Mouse (Mus musculus): ENCODE measurements at regions not wholly inside any gene's neighbourhood (a gene's known extent, or its start where the extent isn't known, plus 50 kb on each side); places are given as distances from the start of the nearest gene placed in this dataset.
A peak's percentile ranks its signal among the peaks of the same experiment; 100 is the strongest.

DNA sequence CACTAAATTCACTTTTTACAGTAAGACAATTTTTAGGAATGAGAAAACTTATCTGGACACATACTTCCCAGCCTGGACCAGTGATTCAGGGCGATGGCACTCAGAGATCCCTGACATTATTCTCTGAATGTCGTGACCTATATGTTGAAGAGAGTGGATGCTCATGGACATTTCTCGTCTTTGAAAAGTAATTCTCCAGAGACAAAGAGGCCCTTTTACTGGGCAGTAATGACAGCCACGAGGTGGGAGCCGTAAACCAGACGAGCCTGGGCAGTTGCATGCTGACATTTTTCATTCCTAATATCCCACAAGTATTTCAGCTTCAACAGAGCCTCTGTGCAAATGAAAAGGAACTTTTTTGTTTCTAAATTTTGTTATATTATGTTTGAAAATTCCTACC is 1041.3 kb downstream of the Slc22a22 start:
- DNase-seq (ENCODE audit: low read depth, low spot score) = no peak

DNA sequence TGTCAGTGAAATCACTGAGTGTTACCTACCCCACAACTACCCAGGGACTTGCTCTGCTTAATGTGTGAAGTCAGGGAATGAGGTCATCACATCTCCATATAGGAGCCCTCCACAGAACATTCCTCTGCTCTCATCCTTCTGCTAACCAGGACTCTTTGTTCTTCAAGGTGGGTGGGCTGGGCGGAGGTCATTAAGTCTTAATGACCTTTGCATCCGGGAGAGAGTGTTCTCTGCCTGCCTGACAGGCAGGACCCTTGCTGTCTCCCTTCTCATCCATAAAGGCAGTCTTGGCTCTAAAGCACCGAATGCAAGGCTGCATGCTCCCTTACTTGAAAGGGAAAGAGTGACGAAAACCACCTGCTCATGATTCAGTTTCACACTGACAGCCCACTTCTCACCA is 1051.4 kb downstream of the Slc22a22 start:
- no peak for DNase-seq (ENCODE audit: low read depth, low spot score)

DNA sequence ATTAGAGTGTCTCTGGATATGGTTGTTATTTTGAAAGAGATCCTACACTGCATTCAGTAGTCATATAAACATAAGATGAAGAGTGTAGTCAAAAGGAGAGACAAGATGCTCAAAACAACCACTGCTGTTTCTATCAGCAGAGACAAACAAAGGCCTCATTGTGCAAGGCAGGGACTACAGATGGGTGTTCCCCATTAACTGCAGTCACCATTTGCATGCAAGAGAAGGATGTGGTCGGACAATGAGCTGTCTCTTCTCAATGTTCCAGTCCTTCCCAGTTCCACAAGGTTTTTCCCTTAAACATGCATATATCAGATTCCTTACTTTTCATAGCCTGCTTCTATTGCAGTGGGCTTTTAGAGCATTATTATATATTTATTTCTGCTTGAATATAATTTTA is 1056.7 kb downstream of the Slc22a22 start:
- DNase-seq (ENCODE audit: low read depth, low spot score) = no peak

DNA sequence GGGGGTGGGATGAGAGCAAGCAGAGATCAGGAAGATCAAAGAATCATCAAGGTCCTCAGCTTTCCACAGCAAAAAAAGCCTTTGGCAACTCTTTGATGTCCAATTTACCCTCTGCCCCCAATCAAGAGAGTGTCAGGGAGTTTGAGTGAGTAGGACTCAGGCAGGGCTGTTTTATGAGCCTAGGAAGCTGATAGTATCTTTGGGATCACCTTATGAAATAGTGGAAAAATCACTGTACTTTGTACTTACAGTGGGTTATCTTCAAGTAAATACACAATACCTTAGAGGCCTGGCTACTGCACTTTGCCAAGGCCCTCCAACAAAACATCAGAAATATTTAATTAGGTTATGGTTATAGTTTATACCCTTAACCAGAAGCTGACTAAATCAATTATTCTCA is 1085.4 kb downstream of the Slc22a22 start:
- no peak for DNase-seq (ENCODE audit: low read depth, low spot score)

DNA sequence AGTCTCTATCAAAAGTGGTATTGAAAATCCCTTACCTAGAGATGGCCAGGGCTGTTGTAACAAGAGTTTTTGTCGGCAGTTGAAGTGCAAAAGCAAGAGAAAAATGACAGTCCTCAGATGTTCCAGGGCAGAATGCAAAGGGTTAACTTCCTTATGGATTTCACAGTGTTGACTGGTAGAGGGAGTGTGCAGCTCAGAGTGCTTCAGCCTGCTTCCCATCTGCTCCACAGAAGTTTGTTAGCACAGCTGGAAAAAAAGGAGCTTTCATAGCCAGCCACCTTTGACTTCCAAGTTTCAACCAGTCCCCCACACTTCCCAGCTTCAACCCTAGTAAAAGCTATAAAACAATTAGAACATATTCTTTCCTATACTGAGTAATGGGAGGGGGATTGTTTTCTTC is 1098.9 kb downstream of the Slc22a22 start:
- no peak for DNase-seq (ENCODE audit: low read depth, low spot score)

DNA sequence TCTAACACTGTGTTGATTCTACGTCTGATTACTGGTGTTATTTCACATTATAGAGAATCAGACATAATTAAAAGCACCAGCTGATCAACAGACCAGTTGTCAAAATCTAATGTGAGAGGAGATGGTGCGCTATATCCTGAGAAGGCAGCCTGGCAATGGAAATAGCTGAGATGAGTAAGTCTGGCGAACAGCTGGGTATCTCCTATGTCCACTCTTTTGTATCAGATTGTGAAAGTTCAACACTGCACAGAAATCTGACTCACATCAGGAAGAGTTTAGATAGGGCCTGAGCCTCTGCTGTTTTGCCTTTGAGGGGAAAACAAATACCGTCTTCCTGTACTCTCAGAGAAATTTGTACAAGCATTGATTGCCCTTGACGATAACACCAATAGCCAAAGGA is 1126.5 kb downstream of the Slc22a22 start:
- DNase-seq (ENCODE audit: low read depth, low spot score) = no peak

DNA sequence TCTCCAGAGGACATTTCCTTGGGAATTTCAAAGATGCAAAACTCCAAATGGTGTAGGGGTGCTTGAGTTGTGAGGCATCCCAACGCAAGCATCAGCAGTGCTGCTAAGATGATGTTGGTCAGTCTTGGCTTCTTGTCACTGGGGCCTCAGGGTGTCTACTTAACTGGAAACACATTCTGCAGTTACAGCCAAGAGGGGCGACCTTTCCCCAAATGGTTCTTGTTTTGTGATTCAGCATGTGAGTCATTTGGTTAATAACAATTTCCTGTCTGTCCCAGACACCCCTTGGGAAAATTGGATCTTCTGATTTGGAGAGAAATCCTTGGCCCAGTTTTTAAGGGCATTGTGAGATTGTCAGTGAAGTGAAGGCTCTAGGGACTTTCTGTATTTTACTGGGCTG is 1131.3 kb downstream of the Slc22a22 start:
- DNase-seq (ENCODE audit: low read depth, low spot score) = no peak

DNA sequence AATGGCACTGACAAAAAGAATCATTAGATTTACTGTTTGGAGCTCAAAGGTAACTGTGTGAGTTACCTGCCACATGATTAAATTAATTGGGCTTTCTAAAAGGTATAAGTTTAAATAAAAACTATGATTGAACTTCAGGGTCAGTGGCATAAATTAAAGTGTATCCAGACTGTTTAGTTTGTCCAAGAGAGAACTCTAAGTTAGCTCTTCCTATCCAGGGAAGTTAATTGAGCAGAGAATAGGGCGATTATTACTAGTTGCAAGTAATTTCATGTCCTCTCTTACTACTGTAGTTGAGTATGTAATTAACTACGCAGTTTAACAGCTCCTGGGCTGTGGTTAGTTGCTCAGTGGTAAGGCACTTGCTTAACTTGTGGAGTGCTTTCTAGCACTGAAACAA is 1132.5 kb downstream of the Slc22a22 start:
- DNase-seq (ENCODE audit: low read depth, low spot score) = no peak

DNA sequence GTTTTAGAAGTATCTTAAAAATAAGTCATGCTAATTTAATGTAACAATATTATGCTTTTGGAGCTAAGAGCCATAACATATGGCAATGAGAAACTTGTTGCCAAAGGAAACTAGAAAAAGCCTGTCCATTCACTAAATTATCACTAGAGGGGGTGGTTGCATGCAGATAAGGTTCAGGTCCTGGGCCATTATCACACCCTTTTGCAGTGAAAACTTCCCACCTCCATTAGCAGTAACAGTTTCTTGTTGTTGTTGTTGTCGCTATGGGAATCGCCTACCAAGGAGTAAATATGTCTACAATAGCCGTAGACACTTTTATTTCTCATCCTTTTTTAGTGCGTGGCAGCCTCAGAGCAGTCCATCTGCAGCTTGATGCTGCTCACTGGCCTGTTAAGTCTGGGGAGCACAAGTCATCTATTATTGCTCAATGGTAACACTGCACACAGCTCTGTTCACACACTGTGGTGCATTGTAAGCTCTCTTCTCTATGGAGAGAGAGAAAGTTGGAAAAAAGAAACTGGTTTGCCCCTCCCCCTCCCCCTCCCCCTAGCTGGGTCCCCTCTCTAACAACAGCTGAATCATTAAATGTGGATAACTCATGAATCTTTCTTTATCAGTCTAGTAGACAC is 1133.0 kb downstream of the Slc22a22 start:
- DNase-seq (ENCODE audit: low read depth, low spot score) = no peak

DNA sequence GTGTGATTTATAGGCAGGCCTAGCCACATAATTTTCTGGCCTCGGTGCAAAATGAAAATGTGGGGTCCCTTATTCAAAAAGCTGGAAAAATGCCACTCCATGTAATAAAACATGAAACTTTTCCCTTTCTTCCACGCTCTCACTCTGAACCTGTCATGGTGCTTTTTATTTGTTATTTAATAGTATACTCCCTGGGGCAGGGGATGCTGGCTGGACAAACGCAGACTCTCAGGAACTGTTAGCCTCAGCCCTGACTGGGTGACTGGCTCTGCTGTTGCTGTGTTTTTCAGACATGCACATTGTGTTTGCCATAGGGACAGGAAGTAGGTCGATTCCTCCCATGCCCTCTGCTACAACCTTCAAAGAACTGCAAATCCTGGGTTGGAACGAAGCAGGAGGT is 1139.5 kb downstream of the Slc22a22 start:
- DNase-seq (ENCODE audit: low read depth, low spot score) = no peak

DNA sequence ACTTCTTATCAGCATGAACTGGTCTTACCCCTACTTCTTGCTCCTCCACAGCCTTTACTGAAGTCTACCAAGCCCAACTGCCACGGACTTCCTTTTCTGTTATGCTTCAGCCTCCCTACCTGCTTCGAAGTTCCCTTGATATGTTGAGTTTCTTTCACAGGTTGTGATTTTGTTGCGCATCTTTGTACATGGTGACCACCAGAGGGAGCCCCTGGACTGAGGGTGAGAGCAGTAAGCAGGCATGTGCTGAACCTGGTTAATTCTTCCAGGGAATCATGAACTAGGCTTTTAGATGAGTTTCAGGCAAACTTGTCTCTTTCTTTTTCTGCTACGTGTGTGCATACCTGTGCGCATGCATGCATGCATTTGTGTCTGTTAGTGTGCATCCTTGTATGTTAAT is 1141.0 kb downstream of the Slc22a22 start:
- DNase-seq (ENCODE audit: low read depth, low spot score) = peak; percentile 41

DNA sequence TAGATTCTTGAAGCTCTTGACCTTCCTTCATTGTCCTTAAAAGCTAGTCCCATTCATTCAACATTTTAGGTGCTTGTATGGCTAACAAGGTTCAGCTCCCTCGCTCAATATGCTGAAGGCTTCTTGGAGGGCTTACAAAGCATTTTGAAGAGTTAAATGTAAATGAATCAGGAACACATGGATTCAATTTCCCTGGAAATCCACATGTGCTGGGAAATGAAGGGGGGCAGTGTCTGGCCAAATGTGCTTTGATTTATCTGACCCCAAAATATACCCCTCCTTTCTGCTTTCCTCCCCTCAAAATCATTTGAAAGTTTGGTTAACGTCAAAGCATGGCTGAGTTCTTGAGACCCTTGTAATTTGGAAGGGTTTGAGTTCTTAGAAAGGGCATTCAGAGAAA is 1142.4 kb downstream of the Slc22a22 start:
- no peak for DNase-seq (ENCODE audit: low read depth, low spot score)

DNA sequence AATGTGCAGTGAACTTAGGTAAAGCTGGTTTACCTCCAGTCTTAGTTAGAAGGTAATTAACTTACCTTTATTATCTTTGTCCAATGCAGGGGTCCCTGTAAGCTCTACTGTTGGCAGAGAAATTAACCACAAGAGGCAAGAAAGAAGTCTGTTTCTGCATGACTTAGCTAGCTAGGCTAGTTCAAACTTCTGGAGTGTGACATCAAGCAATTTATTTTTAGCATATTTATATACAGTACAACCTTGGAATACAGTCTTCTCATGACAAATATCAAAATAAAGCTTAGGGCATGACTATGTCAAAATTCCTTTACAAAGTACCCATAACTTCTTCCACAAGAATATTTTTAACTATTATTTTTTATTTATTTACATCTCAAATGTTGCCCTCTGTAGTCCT is 1156.9 kb downstream of the Slc22a22 start:
- no peak for DNase-seq (ENCODE audit: low read depth, low spot score)

DNA sequence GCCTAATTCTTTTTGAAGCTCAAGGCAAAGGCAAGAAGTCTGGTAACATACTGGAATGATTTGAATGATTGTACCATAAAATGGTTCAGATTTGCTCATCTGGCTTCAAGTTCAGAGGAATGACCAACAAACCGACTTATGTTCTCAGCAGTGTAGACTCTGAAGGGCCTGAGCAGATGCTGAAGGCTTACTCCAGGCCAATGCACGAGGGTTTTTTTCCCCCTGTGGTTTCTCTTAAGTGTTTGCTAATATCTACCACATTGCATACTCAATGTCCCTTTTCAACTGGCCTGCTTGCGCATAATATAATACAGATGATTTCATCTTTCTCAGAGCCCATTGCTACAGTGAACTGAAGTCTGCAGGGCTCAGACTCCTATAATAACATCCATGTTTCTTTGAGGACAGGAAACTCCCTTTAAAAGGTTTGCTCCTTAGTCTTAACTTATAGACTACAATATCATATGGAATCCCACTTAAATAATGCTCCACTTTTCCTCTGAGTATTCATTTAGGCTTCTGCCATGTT is 1182.5 kb downstream of the Slc22a22 start:
- DNase-seq (ENCODE audit: low read depth, low spot score) = no peak

DNA sequence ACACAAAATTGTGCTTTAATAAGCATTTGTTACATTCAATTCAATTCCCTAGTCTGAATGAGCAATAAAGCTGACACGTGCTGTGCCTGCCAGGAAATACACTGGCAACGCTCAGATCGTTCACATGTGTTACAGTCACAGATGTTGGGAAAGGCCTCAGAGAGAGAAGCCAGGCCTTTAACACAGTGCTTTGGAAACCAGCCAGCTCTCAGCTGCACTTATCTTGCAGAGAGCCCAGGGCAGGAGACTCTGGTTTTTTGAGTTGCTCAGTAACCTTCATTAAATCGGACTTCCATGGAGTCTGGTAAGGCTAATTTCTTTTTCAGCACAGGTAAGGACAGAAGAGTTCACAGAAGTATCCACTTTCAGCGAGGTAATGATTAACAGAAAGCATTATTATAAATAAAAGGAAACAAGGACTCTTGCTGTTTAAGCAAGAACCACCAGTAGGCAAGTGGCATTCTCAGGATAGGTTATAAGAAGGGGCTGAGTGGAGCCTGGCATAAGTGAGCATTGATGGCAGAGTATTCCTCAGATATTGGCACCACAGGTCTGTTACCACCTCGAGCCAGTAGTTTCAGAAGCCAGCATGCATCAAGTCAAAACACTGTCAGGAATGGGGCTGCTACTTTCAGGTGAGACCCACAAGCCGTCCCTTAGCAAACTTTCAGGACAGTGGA is 1198.7 kb downstream of the Slc22a22 start:
- peak; percentile 25 for DNase-seq (ENCODE audit: low read depth, low spot score)

DNA sequence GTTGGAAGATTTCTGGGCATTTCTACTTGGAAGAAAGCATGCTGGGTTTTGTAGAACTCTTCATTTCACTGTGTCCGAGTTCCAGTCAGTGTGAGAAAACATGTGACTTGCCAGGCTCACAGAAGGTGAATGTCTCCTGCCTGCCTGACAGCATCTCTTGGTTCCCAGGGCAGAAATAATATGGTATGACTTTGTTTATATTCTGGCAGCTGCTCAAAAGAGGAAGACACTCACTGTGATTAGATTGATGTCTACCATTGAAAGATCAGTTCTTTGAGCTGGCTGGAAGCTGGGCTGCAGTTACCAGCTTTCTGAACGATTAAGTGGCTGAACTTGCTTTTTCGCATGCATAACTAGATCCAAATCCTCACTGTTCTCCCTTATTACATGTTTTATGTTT is 1199.4 kb downstream of the Slc22a22 start:
- DNase-seq (ENCODE audit: low read depth, low spot score) = no peak

DNA sequence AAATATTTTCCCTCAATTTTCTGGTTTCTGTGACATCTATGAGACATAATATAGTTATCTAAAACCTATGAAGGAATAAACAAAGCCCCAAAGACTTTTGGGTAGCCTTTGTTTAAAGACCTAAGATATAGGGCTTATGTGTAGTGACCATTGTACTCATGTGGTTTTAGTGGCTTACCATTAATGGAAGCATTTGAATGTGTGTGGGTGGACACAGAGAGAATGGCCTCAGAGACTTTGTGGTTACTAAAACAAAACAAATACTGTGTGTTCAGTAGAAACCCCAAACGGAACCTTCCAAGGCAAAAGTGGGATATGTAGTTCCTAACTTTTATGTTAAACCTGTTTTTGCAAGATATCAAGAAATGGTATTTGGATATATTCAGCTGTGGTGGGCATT is 1228.7 kb downstream of the Slc22a22 start:
- DNase-seq (ENCODE audit: low read depth, low spot score) = no peak

DNA sequence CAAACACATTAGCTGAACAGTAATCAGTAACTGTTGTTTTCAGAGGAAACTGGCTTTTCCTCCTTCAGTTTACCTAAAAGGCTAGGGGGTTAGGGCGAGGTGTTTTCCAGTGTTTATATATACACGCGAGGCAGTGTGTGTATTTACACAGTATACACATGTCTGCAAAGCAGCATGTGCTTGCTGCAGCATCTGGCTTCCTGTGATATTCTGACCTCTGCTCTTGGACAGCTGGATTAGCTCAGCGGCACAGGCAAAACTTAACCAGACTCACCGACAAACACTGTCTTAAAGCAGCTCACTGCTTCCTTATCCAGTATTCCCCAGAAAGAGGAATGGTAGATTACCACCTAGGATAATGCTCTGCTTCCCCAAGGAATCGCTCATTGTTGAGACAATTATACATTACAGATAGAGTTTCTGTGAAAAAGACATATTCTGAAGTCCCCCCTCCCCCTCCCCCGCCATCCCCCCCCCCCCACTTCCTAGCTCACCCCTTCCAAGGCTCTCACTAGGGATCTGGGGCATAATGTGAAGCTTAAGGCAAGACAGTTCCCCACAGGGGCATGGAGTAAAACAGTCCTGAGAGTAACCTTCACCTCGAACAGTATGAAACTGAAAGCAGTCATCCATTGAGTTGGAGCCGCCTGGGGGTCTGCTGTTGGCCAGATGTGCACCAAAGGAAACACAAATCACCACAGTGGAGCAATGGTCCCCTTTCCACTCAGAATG is 1233.3 kb downstream of the Slc22a22 start:
- no peak for DNase-seq (ENCODE audit: low read depth, low spot score)

DNA sequence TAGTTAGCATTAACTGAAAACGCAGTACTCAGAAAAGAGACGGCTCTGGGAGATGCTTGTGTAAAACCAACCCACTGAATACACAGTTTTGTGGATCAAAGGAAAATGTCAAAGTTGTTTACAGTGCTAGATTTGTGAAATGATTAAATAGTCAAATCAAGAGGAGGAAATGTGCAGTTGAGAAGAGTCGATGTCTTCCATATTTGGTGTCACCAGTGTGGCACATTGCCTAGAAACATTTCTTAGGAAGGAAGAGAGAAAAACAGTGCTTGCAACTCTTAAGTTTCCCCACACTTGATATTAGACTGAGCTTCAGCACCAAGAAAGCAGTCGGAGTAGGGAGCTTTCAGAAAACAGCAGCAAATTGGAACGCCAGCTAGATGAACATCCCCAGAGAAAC is 1274.9 kb downstream of the Slc22a22 start:
- no peak for DNase-seq (ENCODE audit: low read depth, low spot score)

DNA sequence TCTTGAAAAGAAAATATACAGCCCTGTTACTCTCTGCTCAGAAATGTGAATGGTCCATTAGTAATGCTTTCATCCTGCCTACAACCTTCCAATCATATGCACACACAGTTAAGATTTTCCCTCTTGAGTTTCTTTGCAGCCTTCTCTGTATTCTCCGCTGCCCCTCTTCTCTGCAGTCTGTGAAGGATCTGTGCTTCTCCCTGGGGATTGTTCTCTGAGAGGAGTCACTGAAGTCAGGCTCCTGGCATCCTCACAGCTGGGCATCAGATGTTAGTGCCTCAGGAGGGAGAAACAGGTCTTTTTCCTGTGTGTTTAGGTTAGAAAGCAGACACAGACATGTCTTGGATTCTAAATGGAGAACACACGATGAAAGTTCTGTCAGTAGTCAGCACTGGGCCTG is 1278.1 kb downstream of the Slc22a22 start:
- DNase-seq (ENCODE audit: low read depth, low spot score) = no peak

DNA sequence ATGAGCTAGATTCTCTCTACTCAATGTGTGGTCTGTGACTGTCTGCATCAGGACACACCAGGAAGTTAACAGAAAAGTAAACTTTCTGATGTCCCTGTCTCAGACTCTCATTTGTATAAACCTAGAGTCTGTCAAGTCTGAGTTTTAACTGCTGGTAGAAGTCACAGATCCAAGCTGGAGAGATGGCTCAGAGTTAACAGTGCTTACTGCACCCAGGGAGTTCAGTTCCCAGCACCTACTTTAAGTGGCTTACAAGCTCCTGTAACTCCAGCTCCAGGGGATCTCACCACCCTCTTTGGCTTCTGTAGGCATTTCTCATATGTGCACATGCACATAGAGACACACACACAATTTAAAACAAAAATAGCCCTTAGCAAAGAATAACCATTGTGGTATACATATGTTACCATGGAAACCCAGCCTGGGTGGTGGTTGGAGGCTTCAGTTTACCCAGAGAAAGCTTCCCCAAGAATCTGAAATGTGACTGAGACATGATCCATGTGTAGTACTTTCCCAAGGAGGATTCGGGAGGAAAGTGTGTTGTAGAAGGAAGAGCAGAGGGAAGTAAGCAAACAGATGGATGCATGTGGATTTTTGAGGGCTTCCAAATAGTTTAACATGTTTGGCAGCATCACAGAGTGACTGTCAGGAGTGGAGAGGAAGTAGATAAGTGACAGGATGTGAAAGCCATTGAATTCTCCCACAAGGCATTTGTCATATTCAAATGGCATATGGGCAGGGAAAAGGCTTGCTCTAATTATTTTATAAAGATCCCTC is 1279.8 kb downstream of the Slc22a22 start:
- no peak for DNase-seq (ENCODE audit: low read depth, low spot score)

DNA sequence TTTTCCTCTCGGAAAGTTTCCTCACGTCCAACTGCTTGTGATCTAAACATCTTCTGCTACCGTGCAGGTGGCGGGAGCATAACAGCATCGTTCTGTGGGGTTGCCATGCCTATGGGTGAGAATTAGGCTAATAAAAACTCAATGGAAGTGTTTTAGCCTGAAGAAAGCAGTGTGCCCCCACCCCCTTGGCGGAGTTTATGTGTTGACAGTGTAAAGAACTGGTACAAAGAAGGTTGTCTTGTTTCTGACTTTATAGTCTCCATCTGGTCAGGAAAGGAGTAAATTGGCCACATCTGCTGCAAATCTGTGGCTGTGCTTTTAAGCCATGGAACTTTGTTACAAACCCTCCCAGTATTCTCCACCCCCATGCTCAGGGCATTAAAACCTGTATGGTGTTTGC is 1311.2 kb downstream of the Slc22a22 start:
- DNase-seq (ENCODE audit: low read depth, low spot score) = no peak

Measured in retina, postnatal 7 days (tissue).